Comparison of ENCODE assay signal across 8 mouse cellular contexts in genomic region chr9:69397432-69397759, GRCm38 (mm10). TPM values are rescaled to one million over a fixed set of nuclear protein-coding genes. Genes with fewer than 3 reads are reported as not detected.
DNase-seq lines count a peak whose midpoint lies in the region; ATAC-seq and TF ChIP-seq lines count a peak whose summit lies in the region.

No protein-coding gene starts in this region.

- H3K27ac ChIP-seq in lung, embryonic 16.5 days (ENCODE audit: low read length), result peak overlapping the region; percentile 94
- peak overlapping the region; percentile 92 for H3K27ac ChIP-seq in limb, embryonic 15.5 days
- no peak overlapping the region for H3K27ac ChIP-seq in small intestine, adult 2 months (ENCODE audit: insufficient read depth, low read depth, low read length)

- WGBS in lung, embryonic 16.5 days, result 40% methylated on average over 2 of the region's 2 CpGs
- 63% methylated on average over 2 of the region's 2 CpGs for WGBS in limb, embryonic 15.5 days
- 13% methylated on average over 2 of the region's 2 CpGs for WGBS in small intestine, adult 2 months

- no peak for TF ChIP-seq CTCF in small intestine, adult 2 months (IDR thresholded peaks at IDR 0.05; ENCODE audit: extremely low read depth, insufficient read length, insufficient replicate concordance, low read depth, low read length)

- H3K36me3 ChIP-seq in lung, embryonic 16.5 days (ENCODE audit: control insufficient read depth, insufficient read depth, low read length), result no peaks in the 10 kb centered on the region
- H3K36me3 ChIP-seq in limb, embryonic 15.5 days, result no peaks in the 10 kb centered on the region
- no peaks in the 10 kb centered on the region for H3K36me3 ChIP-seq in small intestine, adult 2 months (ENCODE audit: control insufficient read depth, insufficient read depth, low read length)

- peak overlapping the region; percentile 63 for H3K4me2 ChIP-seq in lung, embryonic 16.5 days (ENCODE audit: low read depth, low read length)
- peak overlapping the region; percentile 85 for H3K4me2 ChIP-seq in limb, embryonic 15.5 days

- H3K4me3 ChIP-seq in lung, embryonic 16.5 days (ENCODE audit: low read length), result peak overlapping the region; percentile 81
- H3K4me3 ChIP-seq in limb, embryonic 15.5 days, result peak overlapping the region; percentile 69
- H3K4me3 ChIP-seq in small intestine, adult 2 months (ENCODE audit: low read depth, low read length), result peak overlapping the region; percentile 98

- no peak for DNase-seq in lung, postnatal 10 days
- no peak for DNase-seq in layer of hippocampus, adult 18-20 months (ENCODE audit: low spot score in 2 of 2)
- no peak for DNase-seq in thymus, postnatal 14 days
- no peak for DNase-seq in frontal cortex, postnatal 25 days (ENCODE audit: low spot score in 2 of 2)

- peak overlapping the region; percentile 98 for H3K9ac ChIP-seq in lung, embryonic 16.5 days (ENCODE audit: low read length)
- H3K9ac ChIP-seq in limb, embryonic 15.5 days, result peak overlapping the region; percentile 72; the same call in 1 of the 2 replicates

- peaks cover 5% of the 10 kb centered on the region; the same call in 1 of the 2 replicates for H3K4me1 ChIP-seq in lung, embryonic 16.5 days (replicated peaks; ENCODE audit: control insufficient read depth, insufficient read depth, low read length)
- peaks cover 7% of the 10 kb centered on the region for H3K4me1 ChIP-seq in limb, embryonic 15.5 days
- peaks cover 5% of the 10 kb centered on the region; the same call in 1 of the 2 replicates for H3K4me1 ChIP-seq in small intestine, adult 2 months (ENCODE audit: control insufficient read depth, insufficient read depth, insufficient read length, low read length)

- H3K9me3 ChIP-seq in lung, embryonic 16.5 days (ENCODE audit: control insufficient read depth, low read length), result no peaks in the 10 kb centered on the region
- H3K9me3 ChIP-seq in limb, embryonic 15.5 days, result no peaks in the 10 kb centered on the region

- no peaks in the 10 kb centered on the region for H3K27me3 ChIP-seq in lung, embryonic 16.5 days (ENCODE audit: control insufficient read depth, insufficient read depth, low read depth, low read length)
- H3K27me3 ChIP-seq in limb, embryonic 15.5 days, result no peaks in the 10 kb centered on the region
- no peaks in the 10 kb centered on the region for H3K27me3 ChIP-seq in small intestine, adult 2 months (ENCODE audit: control insufficient read depth, insufficient read depth, low read length)

- TF ChIP-seq POLR2A in small intestine, adult 2 months (IDR thresholded peaks at IDR 0.05; ENCODE audit: low read depth, low read length), result no peak

- ATAC-seq in lung, embryonic 16.5 days (ENCODE audit: low read depth), result peak; percentile 37
- peak; percentile 35; the same call in 1 of the 2 replicates for ATAC-seq in erythroid progenitor cell, adult 5-6 weeks (replicated peaks; ENCODE audit: low FRiP score, poor library complexity, severe bottlenecking)
- no peak for ATAC-seq in limb, embryonic 15.5 days (ENCODE audit: insufficient number of reproducible peaks, low FRiP score, low TSS enrichment, low read depth)

RNA-seq across cellular contexts. Expression of gene Ice2, which starts 0.3 kb away (rescaled TPM):
- polyA plus RNA-seq in lung, embryonic 16.5 days (2015; fragmentation: Nextera tagmentation; extraction: Ambion mirVana), result 18.8 and 21.5 TPM in 2 replicates
- 4.2 and 15.5 TPM in 2 replicates for total RNA-seq in erythroid progenitor cell, adult 5-6 weeks (2015; ENCODE audit: low replicate concordance)
- total RNA-seq in erythroid progenitor cell, adult 5-6 weeks (2017; ENCODE audit: low replicate concordance), result 1.9 and 3.1 TPM in 2 replicates
- polyA plus RNA-seq in limb, embryonic 15.5 days (2015; fragmentation: Nextera tagmentation; extraction: Ambion mirVana), result 13.0 and 14.5 TPM in 2 replicates
- 0.38 and 0.46 TPM in 2 replicates for polyA plus RNA-seq in small intestine, adult 2 months (2012; rRNA removed)
- 10 to 100 TPM; 10.8 to 11.4 TPM for total RNA-seq in layer of hippocampus, adult 18-20 months (2021)

RNA-seq across cellular contexts. Expression of gene Anxa2, which starts 56.0 kb away (rescaled TPM):
- 973 and 1,115 TPM in 2 replicates for polyA plus RNA-seq in lung, embryonic 16.5 days (2015; fragmentation: Nextera tagmentation; extraction: Ambion mirVana)
- total RNA-seq in erythroid progenitor cell, adult 5-6 weeks (2015; ENCODE audit: low replicate concordance), result 40.7 and 70.3 TPM in 2 replicates
- total RNA-seq in erythroid progenitor cell, adult 5-6 weeks (2017; ENCODE audit: low replicate concordance), result 17.9 and 34.8 TPM in 2 replicates
- 1,913 and 2,040 TPM in 2 replicates for polyA plus RNA-seq in limb, embryonic 15.5 days (2015; fragmentation: Nextera tagmentation; extraction: Ambion mirVana)
- 269 and 791 TPM in 2 replicates for polyA plus RNA-seq in small intestine, adult 2 months (2012; rRNA removed)
- total RNA-seq in layer of hippocampus, adult 18-20 months (2021), result 1 to 10 TPM; 8.7 to 9.2 TPM
